In genomic region chr6:120715227-120715626, GRCm38 (mm10) we compare ENCODE assay signal across 9 mouse cellular contexts. TPM values are rescaled to one million over a fixed set of nuclear protein-coding genes. Genes with fewer than 3 reads are reported as not detected.
DNase-seq lines count a peak whose midpoint lies in the region; ATAC-seq and TF ChIP-seq lines count a peak whose summit lies in the region.
"Had no signal": no experiment of that assay in that cellular context is flagged by ENCODE, and none has a peak within 500 bp of the region (broad histone marks: within the 10 kb centered on the region; RNA-seq: fewer than 3 reads in every experiment).

No protein-coding gene starts in this region.

- H3K27ac ChIP-seq in cerebellum, adult 2 months (ENCODE audit: insufficient read depth, low read length) = no peak overlapping the region; the same call in 1 of the 2 replicates
- H3K27ac ChIP-seq in limb, embryonic 14.5 days (replicated peaks; ENCODE audit: low read depth, low read length) = no peak overlapping the region
- no peak overlapping the region for H3K27ac ChIP-seq in limb, embryonic 10.5 days
- H3K27ac ChIP-seq in embryonic facial prominence, embryonic 14.5 days (replicated peaks; ENCODE audit: low read depth, low read length) = no peak overlapping the region

- 69% methylated on average over 5 of the region's 5 CpGs for WGBS in cerebellum, adult 2 months
- 61% methylated on average over 5 of the region's 5 CpGs for WGBS in limb, embryonic 14.5 days
- 79% methylated on average over 5 of the region's 5 CpGs for WGBS in limb, embryonic 10.5 days
- 72% methylated on average over 5 of the region's 5 CpGs for WGBS in embryonic facial prominence, embryonic 14.5 days

- H3K9ac ChIP-seq in limb, embryonic 14.5 days (ENCODE audit: low read depth, low read length, severe bottlenecking) = no peak overlapping the region
- H3K9ac ChIP-seq in embryonic facial prominence, embryonic 14.5 days (ENCODE audit: low read depth, low read length) = no peak overlapping the region

- no peaks in the 10 kb centered on the region for H3K27me3 ChIP-seq in cerebellum, adult 2 months (ENCODE audit: control insufficient read depth, insufficient read depth, low read length)
- H3K27me3 ChIP-seq in limb, embryonic 14.5 days (ENCODE audit: control insufficient read depth, insufficient read depth, low read length) = no peaks in the 10 kb centered on the region
- H3K27me3 ChIP-seq in limb, embryonic 10.5 days (ENCODE audit: low read depth, poor library complexity, severe bottlenecking) = no peaks in the 10 kb centered on the region
- H3K27me3 ChIP-seq in embryonic facial prominence, embryonic 14.5 days (replicated peaks; ENCODE audit: control insufficient read depth, insufficient read depth, low read length) = no peaks in the 10 kb centered on the region

- H3K4me2 ChIP-seq in limb, embryonic 14.5 days (replicated peaks; ENCODE audit: low read depth, low read length, severe bottlenecking) = no peak overlapping the region
- no peak overlapping the region for H3K4me2 ChIP-seq in embryonic facial prominence, embryonic 14.5 days (ENCODE audit: low read depth, low read length)

- no peaks in the 10 kb centered on the region for H3K9me3 ChIP-seq in limb, embryonic 14.5 days (ENCODE audit: control insufficient read depth, low read length)
- H3K9me3 ChIP-seq in limb, embryonic 10.5 days (replicated peaks) = no peaks in the 10 kb centered on the region
- no peaks in the 10 kb centered on the region for H3K9me3 ChIP-seq in embryonic facial prominence, embryonic 14.5 days (ENCODE audit: control insufficient read depth, low read length)
- H3K9me3 ChIP-seq: megakaryocyte, embryonic 14.5 days had no signal

- no peaks in the 10 kb centered on the region for H3K36me3 ChIP-seq in limb, embryonic 14.5 days (ENCODE audit: control insufficient read depth, insufficient read depth, low read length)
- H3K36me3 ChIP-seq in limb, embryonic 10.5 days = no peaks in the 10 kb centered on the region
- no peaks in the 10 kb centered on the region for H3K36me3 ChIP-seq in embryonic facial prominence, embryonic 14.5 days (ENCODE audit: control insufficient read depth, insufficient read depth, low read length)

- ATAC-seq in limb, embryonic 14.5 days (ENCODE audit: low FRiP score, low read depth) = no peak
- ATAC-seq in embryonic facial prominence, embryonic 14.5 days (ENCODE audit: low read depth) = 0 out of 2 replicates have a peak, but pooled peaks have one; percentile 24
- ATAC-seq in megakaryocyte-erythroid progenitor cell, adult 5-6 weeks (replicated peaks; ENCODE audit: low FRiP score, low TSS enrichment, poor library complexity, severe bottlenecking) = peak; percentile 50; the same call in 1 of the 2 replicates

- peak; percentile 16; the same call in 1 of the 2 replicates for TF ChIP-seq CTCF in cerebellum, adult 2 months (IDR thresholded peaks at IDR 0.05; ENCODE audit: borderline replicate concordance, insufficient read depth, low read depth, low read length)

- TF ChIP-seq POLR2A in cerebellum, adult 2 months (IDR thresholded peaks at IDR 0.05; ENCODE audit: borderline replicate concordance, insufficient read depth, low read length) = no peak
- TF ChIP-seq POLR2A in limb, embryonic 14.5 days (IDR thresholded peaks at IDR 0.05; ENCODE audit: borderline replicate concordance, extremely low read depth, insufficient read depth, insufficient read length) = no peak

- DNase-seq in cerebellum, adult 2 months = no peak
- no peak for DNase-seq in cerebellum, postnatal 25 days
- peak; percentile 23 for DNase-seq in limb, embryonic 14.5 days (ENCODE audit: low spot score)
- no peak for DNase-seq in limb, embryonic 10.5 days (ENCODE audit: low spot score)
- peak; percentile 63 for DNase-seq in embryonic facial prominence, embryonic 14.5 days (ENCODE audit: low spot score)
- no peak for DNase-seq in testis, postnatal 14 days (ENCODE audit: low spot score)
- DNase-seq in layer of hippocampus, adult 9-10 months (ENCODE audit: low spot score) = no peak

- peaks cover 8% of the 10 kb centered on the region for H3K4me1 ChIP-seq in cerebellum, adult 2 months (ENCODE audit: control insufficient read depth, insufficient read depth, low read length)
- H3K4me1 ChIP-seq in limb, embryonic 14.5 days (ENCODE audit: control insufficient read depth, insufficient read depth, low read length) = no peaks in the 10 kb centered on the region
- H3K4me1 ChIP-seq in limb, embryonic 10.5 days = peaks cover 23% of the 10 kb centered on the region
- peaks cover 12% of the 10 kb centered on the region; the same call in 1 of the 2 replicates for H3K4me1 ChIP-seq in embryonic facial prominence, embryonic 14.5 days (ENCODE audit: control insufficient read depth, insufficient read depth, low read length)
- H3K4me1 ChIP-seq: megakaryocyte, embryonic 14.5 days had no signal

- H3K4me3 ChIP-seq in cerebellum, adult 2 months (replicated peaks; ENCODE audit: insufficient read depth, low read depth, low read length) = no peak overlapping the region
- H3K4me3 ChIP-seq in limb, embryonic 14.5 days (replicated peaks; ENCODE audit: low read length) = no peak overlapping the region
- no peak overlapping the region for H3K4me3 ChIP-seq in limb, embryonic 10.5 days
- H3K4me3 ChIP-seq in embryonic facial prominence, embryonic 14.5 days (ENCODE audit: low read depth, low read length) = no peak overlapping the region
- H3K4me3 ChIP-seq: megakaryocyte, embryonic 14.5 days had no signal

RNA-seq across cellular contexts. Expression of gene Cecr2, which starts 49.1 kb away (rescaled TPM):
- 7.4 and 7.6 TPM in 2 replicates for polyA plus RNA-seq in cerebellum, adult 2 months (2012; rRNA removed)
- polyA plus RNA-seq in limb, embryonic 14.5 days (2012; rRNA removed) = 4.8 and 6.1 TPM in 2 replicates
- 3.0 and 4.1 TPM in 2 replicates for polyA plus RNA-seq in limb, embryonic 14.5 days (2014; fragmentation: Nextera tagmentation; extraction: Ambion mirVana)
- polyA plus RNA-seq in limb, embryonic 10.5 days (2016; fragmentation: Nextera tagmentation; extraction: Ambion mirVana) = 12.7 and 17.5 TPM in 2 replicates
- polyA plus RNA-seq in embryonic facial prominence, embryonic 14.5 days (2014; fragmentation: Nextera tagmentation; extraction: Ambion mirVana) = 3.1 and 3.7 TPM in 2 replicates
- 10.0 and 20.7 TPM in 2 replicates for total RNA-seq in megakaryocyte-erythroid progenitor cell, adult 5-6 weeks (2014; fragmentation: Nextera tagmentation)
- total RNA-seq in megakaryocyte-erythroid progenitor cell, adult 5-6 weeks (2017) = 10.9 and 11.8 TPM in 2 replicates

RNA-seq across cellular contexts. Expression of gene Slc25a18, which starts 58.2 kb away (rescaled TPM):
- 102 and 113 TPM in 2 replicates for polyA plus RNA-seq in cerebellum, adult 2 months (2012; rRNA removed)
- 0.64 and 0.72 TPM in 2 replicates for polyA plus RNA-seq in limb, embryonic 14.5 days (2012; rRNA removed)
- polyA plus RNA-seq in limb, embryonic 14.5 days (2014; fragmentation: Nextera tagmentation; extraction: Ambion mirVana) = 0.96 and 1.1 TPM in 2 replicates
- 0.08 and 0.19 TPM in 2 replicates for polyA plus RNA-seq in limb, embryonic 10.5 days (2016; fragmentation: Nextera tagmentation; extraction: Ambion mirVana)
- polyA plus RNA-seq in embryonic facial prominence, embryonic 14.5 days (2014; fragmentation: Nextera tagmentation; extraction: Ambion mirVana) = 1.0 and 1.2 TPM in 2 replicates
- total RNA-seq in megakaryocyte-erythroid progenitor cell, adult 5-6 weeks (2014; fragmentation: Nextera tagmentation) = not detected in 2 replicates
- not detected in 2 replicates for total RNA-seq in megakaryocyte-erythroid progenitor cell, adult 5-6 weeks (2017)

Comparison
In these comparisons a context has a peak if more than half of its experiments do, and no peak if none do; other contexts are left out.
1. DNase-seq: peak in limb, embryonic 14.5 days (single experiment) and embryonic facial prominence, embryonic 14.5 days (single experiment); none in cerebellum, adult 2 months (0 of 2), cerebellum, postnatal 25 days (0 of 2), limb, embryonic 10.5 days (single experiment), testis, postnatal 14 days (single experiment) and layer of hippocampus, adult 9-10 months (single experiment).
2. RNA of gene Slc25a18, which starts 58.2 kb away (polyA plus RNA-seq): 102 to 113 TPM in cerebellum, adult 2 months; 1.0 to 1.2 TPM in embryonic facial prominence, embryonic 14.5 days, 0.64 to 1.1 TPM in limb, embryonic 14.5 days and 0.08 to 0.19 TPM in limb, embryonic 10.5 days; every median in the first group is over 10 times any median in the second.